Comparison of ENCODE assay signal across 19 mouse cellular contexts in genomic region chr5:85994551-85994950, GRCm38 (mm10).
DNase-seq lines count a peak whose midpoint lies in the region; ATAC-seq and TF ChIP-seq lines count a peak whose summit lies in the region.
"Had no signal": no experiment of that assay in that cellular context is flagged by ENCODE, and none has a peak within 500 bp of the region (broad histone marks: within the 10 kb centered on the region; RNA-seq: fewer than 3 reads in every experiment).

No protein-coding gene starts in this region.

- peak; percentile 49 for TF ChIP-seq CTCF in intestine, postnatal 0 days (IDR thresholded peaks at IDR 0.05; ENCODE audit: low read depth)

- 44% methylated on average over 1 of the region's 1 CpGs for WGBS in intestine, postnatal 0 days
- WGBS in intestine, embryonic 16.5 days, result 36% methylated on average over 1 of the region's 1 CpGs

- H3K4me1 ChIP-seq in intestine, postnatal 0 days (replicated peaks; ENCODE audit: control insufficient read depth, insufficient read depth, low read length), result no peaks in the 10 kb centered on the region
- H3K4me1 ChIP-seq in intestine, embryonic 16.5 days (ENCODE audit: control insufficient read depth, insufficient read depth, low read length), result no peaks in the 10 kb centered on the region
- H3K4me1 ChIP-seq: embryonic facial prominence, embryonic 13.5 days; hindbrain, embryonic 15.5 days; liver, embryonic 13.5 days; neural tube, embryonic 13.5 days had no signal

- H3K27me3 ChIP-seq in intestine, postnatal 0 days (replicated peaks; ENCODE audit: control insufficient read depth, insufficient read depth, low read length), result no peaks in the 10 kb centered on the region
- no peaks in the 10 kb centered on the region for H3K27me3 ChIP-seq in intestine, embryonic 16.5 days (replicated peaks; ENCODE audit: control insufficient read depth, insufficient read depth, low read length)
- H3K27me3 ChIP-seq: embryonic facial prominence, embryonic 13.5 days; hindbrain, embryonic 15.5 days; liver, embryonic 13.5 days; neural tube, embryonic 13.5 days had no signal

- H3K4me3 ChIP-seq in intestine, postnatal 0 days (ENCODE audit: low read depth, low read length), result no peak overlapping the region
- no peak overlapping the region for H3K4me3 ChIP-seq in intestine, embryonic 16.5 days (ENCODE audit: low read length)
- H3K4me3 ChIP-seq: embryonic facial prominence, embryonic 13.5 days; heart, embryonic 13.5 days; hindbrain, embryonic 15.5 days; liver, embryonic 13.5 days; neural tube, embryonic 13.5 days had no signal

- no peak overlapping the region for H3K4me2 ChIP-seq in intestine, postnatal 0 days (replicated peaks; ENCODE audit: low read depth)
- no peak overlapping the region for H3K4me2 ChIP-seq in intestine, embryonic 16.5 days (ENCODE audit: low read depth, low read length)
- H3K4me2 ChIP-seq: embryonic facial prominence, embryonic 13.5 days; heart, embryonic 13.5 days; hindbrain, embryonic 15.5 days; liver, embryonic 13.5 days; neural tube, embryonic 13.5 days had no signal

- H3K36me3 ChIP-seq in intestine, postnatal 0 days (ENCODE audit: control insufficient read depth, insufficient read depth), result no peaks in the 10 kb centered on the region
- H3K36me3 ChIP-seq in intestine, embryonic 16.5 days (ENCODE audit: control insufficient read depth, insufficient read depth, low read length), result no peaks in the 10 kb centered on the region
- H3K36me3 ChIP-seq: embryonic facial prominence, embryonic 13.5 days; heart, embryonic 13.5 days; hindbrain, embryonic 15.5 days; liver, embryonic 13.5 days; neural tube, embryonic 13.5 days had no signal

- peak; percentile 17 for DNase-seq in embryo, embryonic 11 days
- DNase-seq in embryo, embryonic 9.5 days (ENCODE audit: extremely low spot score), result no peak
- DNase-seq in 3T3-L1 (ENCODE audit: low read depth, low spot score) (peak; percentile 47), adipocyte (ENCODE audit: low spot score) (peak; percentile 39)
- DNase-seq in adrenal gland, postnatal 4 days (ENCODE audit: low spot score in 2 of 2), result no peak
- DNase-seq in gastrocnemius, postnatal 4 days (ENCODE audit: low spot score in 2 of 2), result no peak
- DNase-seq: B cell, adult 2 months; cerebellum, adult 9-10 months; gastrocnemius, postnatal 25 days; liver, embryonic 13.5 days; lung, postnatal 36 days had no signal

- H3K27ac ChIP-seq in intestine, postnatal 0 days (ENCODE audit: low read depth, low read length), result no peak overlapping the region
- no peak overlapping the region for H3K27ac ChIP-seq in intestine, embryonic 16.5 days (ENCODE audit: low read length)
- H3K27ac ChIP-seq: embryonic facial prominence, embryonic 13.5 days; heart, embryonic 13.5 days; hindbrain, embryonic 15.5 days; liver, embryonic 13.5 days; neural tube, embryonic 13.5 days had no signal

- no peaks in the 10 kb centered on the region for H3K9me3 ChIP-seq in intestine, postnatal 0 days (ENCODE audit: control insufficient read depth)
- H3K9me3 ChIP-seq in intestine, embryonic 16.5 days (ENCODE audit: control insufficient read depth, low read length), result no peaks in the 10 kb centered on the region
- H3K9me3 ChIP-seq: embryonic facial prominence, embryonic 13.5 days; heart, embryonic 13.5 days; hindbrain, embryonic 15.5 days; liver, embryonic 13.5 days; neural tube, embryonic 13.5 days had no signal

- no peak overlapping the region for H3K9ac ChIP-seq in intestine, postnatal 0 days (ENCODE audit: low read depth, low read length)
- H3K9ac ChIP-seq in intestine, embryonic 16.5 days (ENCODE audit: low read depth, low read length), result no peak overlapping the region
- H3K9ac ChIP-seq: embryonic facial prominence, embryonic 13.5 days; heart, embryonic 13.5 days; hindbrain, embryonic 15.5 days; liver, embryonic 13.5 days; neural tube, embryonic 13.5 days had no signal

- ATAC-seq in intestine, postnatal 0 days, result no peak
- no peak for ATAC-seq in intestine, embryonic 16.5 days
- ATAC-seq: forebrain, embryonic 16.5 days; midbrain, embryonic 16.5 days had no signal

Comparison
In these comparisons a context has a peak if more than half of its experiments do, and no peak if none do; other contexts are left out.
1. DNase-seq: peak in embryo, embryonic 11 days (single experiment), 3T3-L1 (single experiment) and adipocyte (single experiment); none in embryo, embryonic 9.5 days (single experiment), adrenal gland, postnatal 4 days (0 of 2) and gastrocnemius, postnatal 4 days (0 of 2).